Mouse (Mus musculus): ENCODE data around the gene Tbx5. TPM values are rescaled to one million over a fixed set of nuclear protein-coding genes. Genes with fewer than 3 reads are reported as not detected.

Gene Tbx5
- polyA plus RNA-seq, 2 experiments: 22.4 to 36.9 TPM

GRCm38 (mm10) chr5:119804301-119805039 is 28.0 kb upstream of the Tbx5 start:
- TF ChIP-seq POLR2A (IDR thresholded peaks at IDR 0.05; ENCODE audit: borderline replicate concordance, extremely low read depth, insufficient read depth, insufficient read length): no peak
- DNase-seq (ENCODE audit: low spot score) (no peak), ATAC-seq (ENCODE audit: low FRiP score, low read depth) (no peak)
- Histone ChIP-seq H3K4me2 (replicated peaks; ENCODE audit: low read depth, low read length, severe bottlenecking) (peak overlapping the region; percentile 50), H3K4me1 (ENCODE audit: control insufficient read depth, insufficient read depth, low read length) (peaks cover 16% of the 10 kb centered on the region; the same call in 1 of the 2 replicates), H3K36me3 (ENCODE audit: control insufficient read depth, insufficient read depth, low read length) (no peaks in the 10 kb centered on the region), H3K27me3 (ENCODE audit: control insufficient read depth, insufficient read depth, low read length) (peaks cover 93% of the 10 kb centered on the region), H3K27ac (replicated peaks; ENCODE audit: low read depth, low read length) (peak overlapping the region; percentile 92), H3K4me3 (replicated peaks; ENCODE audit: low read length) (peak overlapping the region; percentile 39), H3K9ac (ENCODE audit: low read depth, low read length, severe bottlenecking) (peak overlapping the region; percentile 87), H3K9me3 (ENCODE audit: control insufficient read depth, low read length) (no peaks in the 10 kb centered on the region)
- 2% methylated on average over 35 of the region's 35 CpGs for WGBS

GRCm38 (mm10) chr5:119805636-119806035 is 26.8 kb upstream of the Tbx5 start:
- Histone ChIP-seq H3K4me2 (replicated peaks; ENCODE audit: low read depth, low read length, severe bottlenecking) (peak overlapping the region; percentile 50), H3K9ac (ENCODE audit: low read depth, low read length, severe bottlenecking) (peak overlapping the region; percentile 87), H3K27me3 (ENCODE audit: control insufficient read depth, insufficient read depth, low read length) (peaks cover 83% of the 10 kb centered on the region), H3K36me3 (ENCODE audit: control insufficient read depth, insufficient read depth, low read length) (no peaks in the 10 kb centered on the region), H3K9me3 (ENCODE audit: control insufficient read depth, low read length) (no peaks in the 10 kb centered on the region), H3K4me1 (ENCODE audit: control insufficient read depth, insufficient read depth, low read length) (peaks cover 7% of the 10 kb centered on the region; the same call in 1 of the 2 replicates), H3K27ac (replicated peaks; ENCODE audit: low read depth, low read length) (peak overlapping the region; percentile 92), H3K4me3 (replicated peaks; ENCODE audit: low read length) (peak overlapping the region; percentile 39)
- DNase-seq (ENCODE audit: low spot score) (no peak), ATAC-seq (ENCODE audit: low FRiP score, low read depth) (no peak)
- TF ChIP-seq POLR2A (IDR thresholded peaks at IDR 0.05; ENCODE audit: borderline replicate concordance, extremely low read depth, insufficient read depth, insufficient read length): no peak
- 5% methylated on average over 5 of the region's 5 CpGs for WGBS

GRCm38 (mm10) chr5:119806467-119806866 is 26.0 kb upstream of the Tbx5 start:
- Histone ChIP-seq H3K9me3 (ENCODE audit: control insufficient read depth, low read length) (no peaks in the 10 kb centered on the region), H3K27ac (replicated peaks; ENCODE audit: low read depth, low read length) (peak overlapping the region; percentile 92), H3K9ac (ENCODE audit: low read depth, low read length, severe bottlenecking) (peak overlapping the region; percentile 87), H3K36me3 (ENCODE audit: control insufficient read depth, insufficient read depth, low read length) (no peaks in the 10 kb centered on the region), H3K4me3 (replicated peaks; ENCODE audit: low read length) (peak overlapping the region; percentile 39), H3K4me1 (ENCODE audit: control insufficient read depth, insufficient read depth, low read length) (peaks cover 7% of the 10 kb centered on the region; the same call in 1 of the 2 replicates), H3K4me2 (replicated peaks; ENCODE audit: low read depth, low read length, severe bottlenecking) (peak overlapping the region; percentile 50), H3K27me3 (ENCODE audit: control insufficient read depth, insufficient read depth, low read length) (peaks cover 80% of the 10 kb centered on the region)
- ATAC-seq (ENCODE audit: low FRiP score, low read depth) (no peak), DNase-seq (ENCODE audit: low spot score) (no peak)
- TF ChIP-seq POLR2A (IDR thresholded peaks at IDR 0.05; ENCODE audit: borderline replicate concordance, extremely low read depth, insufficient read depth, insufficient read length): no peak

GRCm38 (mm10) chr5:119807481-119808183 is 24.8 kb upstream of the Tbx5 start:
- 0 out of 2 replicates have a peak overlapping the region, but pooled peaks have one; percentile 5 for H3K9ac ChIP-seq (ENCODE audit: low read depth, low read length, severe bottlenecking)
- ATAC-seq (ENCODE audit: low FRiP score, low read depth) (peak; percentile 16; the same call in 1 of the 2 replicates), DNase-seq (ENCODE audit: low spot score) (peak; percentile 51)
- TF ChIP-seq POLR2A (IDR thresholded peaks at IDR 0.05; ENCODE audit: borderline replicate concordance, extremely low read depth, insufficient read depth, insufficient read length): no peak
- H3K36me3 ChIP-seq (ENCODE audit: control insufficient read depth, insufficient read depth, low read length): no peaks in the 10 kb centered on the region
- H3K27me3 ChIP-seq (ENCODE audit: control insufficient read depth, insufficient read depth, low read length): peaks cover 68% of the 10 kb centered on the region
- H3K4me2 ChIP-seq (replicated peaks; ENCODE audit: low read depth, low read length, severe bottlenecking): peak overlapping the region; percentile 50
- H3K4me3 ChIP-seq (replicated peaks; ENCODE audit: low read length): peak overlapping the region; percentile 4; the same call in 1 of the 2 replicates
- H3K4me1 ChIP-seq (ENCODE audit: control insufficient read depth, insufficient read depth, low read length): peaks cover 7% of the 10 kb centered on the region; the same call in 1 of the 2 replicates
- no peaks in the 10 kb centered on the region for H3K9me3 ChIP-seq (ENCODE audit: control insufficient read depth, low read length)
- peak overlapping the region; percentile 53 for H3K27ac ChIP-seq (replicated peaks; ENCODE audit: low read depth, low read length)
- WGBS: 3% methylated on average over 20 of the region's 20 CpGs

- Histone ChIP-seq H3K4me2 (replicated peaks; ENCODE audit: low read depth, low read length, severe bottlenecking) (no peak overlapping the region), H3K36me3 (ENCODE audit: control insufficient read depth, insufficient read depth, low read length) (no peaks in the 10 kb centered on the region), H3K4me3 (replicated peaks; ENCODE audit: low read length) (no peak overlapping the region), H3K9me3 (ENCODE audit: control insufficient read depth, low read length) (no peaks in the 10 kb centered on the region), H3K9ac (ENCODE audit: low read depth, low read length, severe bottlenecking) (no peak overlapping the region), H3K27ac (replicated peaks; ENCODE audit: low read depth, low read length) (no peak overlapping the region), H3K4me1 (ENCODE audit: control insufficient read depth, insufficient read depth, low read length) (peaks cover 7% of the 10 kb centered on the region; the same call in 1 of the 2 replicates), H3K27me3 (ENCODE audit: control insufficient read depth, insufficient read depth, low read length) (peaks cover 62% of the 10 kb centered on the region)
- DNase-seq (ENCODE audit: low spot score) (no peak), ATAC-seq (ENCODE audit: low FRiP score, low read depth) (no peak)
- no peak for TF ChIP-seq POLR2A (IDR thresholded peaks at IDR 0.05; ENCODE audit: borderline replicate concordance, extremely low read depth, insufficient read depth, insufficient read length)
- 52% methylated on average over 6 of the region's 6 CpGs for WGBS
Measured at GRCm38 (mm10) chr5:119808713-119809112, 23.8 kb upstream of the Tbx5 start.
